Mouse (Mus musculus): ENCODE measurements around the gene Tas2r134. TPM values are rescaled to one million over a fixed set of nuclear protein-coding genes. Genes with fewer than 3 reads are reported as not detected.
A peak's percentile ranks its signal among the peaks of the same experiment; 100 is the strongest.

Tas2r134 gene
- total RNA-seq (2021) = not detected

GRCm38 (mm10) chr2:51627211-51627610, at the start of gene Tas2r134:
Tas2r134 (plus strand) TSS chr2:51627511.
- no peak for DNase-seq
- intact Hi-C loops (cut with DNase I) = no loop called here

DNA sequence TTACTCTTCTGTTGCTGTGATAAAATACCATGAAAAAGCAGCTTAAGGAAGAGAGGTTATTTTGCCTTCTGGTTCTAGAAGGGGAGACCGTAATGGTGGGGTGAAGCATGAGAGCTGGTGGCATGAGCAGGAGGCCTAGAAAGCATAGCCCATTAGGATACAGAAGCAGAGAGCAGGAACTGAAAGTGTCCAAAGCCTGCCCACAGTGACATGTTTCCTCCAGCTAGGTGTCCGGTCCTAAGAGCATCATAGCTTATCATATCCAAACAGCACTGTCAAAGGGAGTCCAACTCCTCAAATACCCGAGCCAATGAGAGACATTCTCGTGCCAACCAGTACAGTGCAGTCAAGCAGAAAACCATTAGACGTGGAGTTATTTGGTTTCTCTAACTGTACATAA, 47.5 kb upstream of the Tas2r134 start:
- DNase-seq = no peak
- intact Hi-C loops (cut with DNase I) = no loop called here

- intact Hi-C loops (cut with DNase I) = no loop called here
- no peak for DNase-seq
These were observed 43.0 kb upstream of the Tas2r134 start for GRCm38 (mm10) chr2:51584050-51585046.

GRCm38 (mm10) chr2:51588336-51588735, 39.0 kb upstream of the Tas2r134 start:
- intact Hi-C loops (cut with DNase I) = no loop called here
- no peak for DNase-seq

GRCm38 (mm10) chr2:51588895-51589294, 38.4 kb upstream of the Tas2r134 start:
- intact Hi-C loops (cut with DNase I) = no loop called here

DNA sequence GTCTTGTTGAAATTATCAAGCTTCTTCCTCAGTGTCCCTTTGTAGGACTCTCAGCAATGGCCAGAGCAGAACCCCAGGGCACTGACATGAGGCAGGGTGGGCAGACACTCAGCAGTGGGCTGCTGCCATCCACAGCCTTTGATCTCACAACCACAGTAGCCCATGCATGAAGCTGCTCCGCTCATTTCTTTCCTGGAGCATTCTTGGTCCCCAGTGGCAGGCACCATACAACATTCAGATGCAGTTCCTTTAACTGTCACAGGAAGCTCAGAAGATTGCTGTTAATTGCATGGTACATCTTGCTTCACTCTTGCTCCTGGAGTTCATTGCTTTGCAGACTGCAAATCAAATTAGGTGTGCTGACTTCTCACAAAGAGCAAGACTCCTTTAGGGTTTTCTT, 37.7 kb upstream of the Tas2r134 start:
- no peak for DNase-seq
- intact Hi-C loops (cut with DNase I) = no loop called here

More at GRCm38 (mm10) chr2:51588895-51589294, 38.4 kb upstream of the Tas2r134 start:
- DNase-seq = no peak

DNA sequence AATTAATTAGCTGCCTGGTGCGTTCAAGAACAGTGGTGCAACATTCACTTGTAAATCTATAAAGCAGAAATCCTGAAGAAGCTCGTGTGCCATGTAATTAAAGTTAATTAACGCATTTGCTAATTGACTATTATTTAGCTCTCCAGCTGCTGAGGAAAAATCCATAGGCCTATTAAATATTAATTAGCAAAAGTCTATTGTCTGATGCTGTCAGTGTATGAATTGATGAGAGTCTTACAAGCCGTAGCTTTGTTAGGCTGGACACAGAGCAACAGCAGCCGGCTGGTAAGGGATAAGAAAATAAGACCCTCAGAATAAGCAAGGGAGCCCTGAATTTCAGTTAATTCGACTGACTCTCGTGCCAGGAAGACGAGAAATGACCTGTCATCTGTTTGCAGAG, 37.0 kb upstream of the Tas2r134 start:
- intact Hi-C loops (cut with DNase I) = no loop called here
- no peak for DNase-seq

GRCm38 (mm10) chr2:51592157-51592556, 35.2 kb upstream of the Tas2r134 start:
- DNase-seq = no peak

DNA sequence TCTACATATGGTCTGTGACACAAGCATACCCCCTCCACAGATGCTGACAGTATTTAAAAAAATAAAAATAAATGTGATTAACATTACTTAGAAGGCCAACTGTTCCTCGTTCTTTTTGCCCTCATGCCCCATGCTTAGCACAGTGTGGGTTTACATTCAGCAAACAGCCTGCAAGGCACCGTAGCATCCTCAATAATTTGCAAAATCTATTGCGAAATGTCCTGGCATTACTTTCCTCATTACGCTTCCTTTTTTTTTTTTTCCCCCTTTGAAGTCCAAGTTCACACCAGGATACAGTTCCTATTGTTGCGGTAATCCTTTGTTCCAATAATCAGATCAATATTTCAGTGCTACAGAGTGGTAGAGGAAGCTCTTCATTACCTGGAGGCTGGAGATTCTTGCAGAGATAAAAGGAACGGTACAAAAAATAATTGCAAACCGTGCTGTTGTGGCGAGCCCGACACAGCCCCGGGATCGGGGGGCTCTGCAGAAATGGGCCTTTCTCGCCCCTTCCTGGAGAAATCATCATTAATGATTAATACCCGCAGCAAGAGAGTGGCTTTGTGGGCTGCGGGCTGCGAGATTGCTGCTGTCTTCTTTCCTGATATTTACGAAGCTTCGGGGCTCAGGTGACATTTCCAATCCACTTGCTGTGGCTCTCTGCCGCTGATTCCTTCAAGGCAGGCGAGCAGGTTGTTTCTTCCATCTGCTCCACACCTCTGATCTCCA, 27.7 kb upstream of the Tas2r134 start:
- intact Hi-C loops (cut with DNase I) = no loop called here
- no peak for DNase-seq

More at GRCm38 (mm10) chr2:51592157-51592556, 35.2 kb upstream of the Tas2r134 start:
- intact Hi-C loops (cut with DNase I) = no loop called here

- intact Hi-C loops (cut with DNase I) = no loop called here
- no peak for DNase-seq
These were observed 27.2 kb upstream of the Tas2r134 start for GRCm38 (mm10) chr2:51600202-51600487.

- intact Hi-C loops (cut with DNase I) = no loop called here
- no peak for DNase-seq
These were observed 26.4 kb upstream of the Tas2r134 start for GRCm38 (mm10) chr2:51600873-51601272.

- intact Hi-C loops (cut with DNase I) = no loop called here
- peak in 1 of 2 experiments; percentile 12 for DNase-seq
These were observed 17.0 kb upstream of the Tas2r134 start for GRCm38 (mm10) chr2:51610305-51610704.

DNA sequence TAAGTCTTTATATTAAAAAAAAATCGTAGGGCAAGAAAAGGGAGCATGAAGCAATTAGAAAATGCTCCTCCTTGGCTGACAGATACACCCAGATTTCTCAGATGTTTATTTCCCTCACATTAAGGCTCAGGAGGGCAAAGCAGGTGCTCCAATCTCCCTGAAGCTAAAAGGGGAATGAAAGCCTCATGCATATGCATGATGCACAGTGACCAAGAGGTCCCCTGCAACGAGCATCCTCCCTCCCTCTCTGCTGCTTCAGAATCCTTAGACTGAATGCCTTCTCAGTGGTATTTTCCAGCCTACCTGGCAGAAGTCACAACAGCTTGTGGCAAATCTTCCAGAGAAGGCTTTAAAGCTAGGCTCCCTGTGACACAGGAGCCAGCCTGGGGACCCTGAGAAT, 16.4 kb upstream of the Tas2r134 start:
- intact Hi-C loops (cut with DNase I) = no loop called here

GRCm38 (mm10) chr2:51613716-51614115, 13.6 kb upstream of the Tas2r134 start:
- no peak for DNase-seq
- intact Hi-C loops (cut with DNase I) = no loop called here

More for the DNA sequence above, 16.4 kb upstream of the Tas2r134 start:
- DNase-seq = no peak

- intact Hi-C loops (cut with DNase I) = no loop called here
- no peak for DNase-seq
These were observed 5.4 kb upstream of the Tas2r134 start for GRCm38 (mm10) chr2:51621931-51622330.

- intact Hi-C loops (cut with DNase I) = no loop called here
These were observed 1.3 kb upstream of the Tas2r134 start for GRCm38 (mm10) chr2:51626007-51626406.

DNA sequence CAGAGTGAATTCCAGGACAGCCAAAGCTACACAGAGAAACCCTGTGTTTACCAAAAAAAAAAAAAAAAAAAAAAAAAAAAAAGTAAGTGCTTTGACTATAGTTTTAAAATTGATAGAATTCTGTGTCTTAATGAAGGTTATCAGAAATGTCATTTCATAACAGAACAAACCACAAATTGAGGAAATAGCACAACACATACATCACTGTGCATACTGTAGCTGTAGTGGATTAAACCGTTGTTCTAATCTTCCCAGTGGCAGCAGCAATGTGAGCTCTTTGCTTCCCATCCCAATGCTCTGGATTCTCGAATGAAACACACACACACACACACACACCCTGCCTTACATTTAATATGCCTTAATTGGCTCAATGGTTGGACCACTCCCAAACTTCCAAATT, 4.1 kb downstream of the Tas2r134 start:
- intact Hi-C loops (cut with DNase I) = no loop called here

More at GRCm38 (mm10) chr2:51626007-51626406, 1.3 kb upstream of the Tas2r134 start:
- DNase-seq = no peak

GRCm38 (mm10) chr2:51637681-51638080, 10.4 kb downstream of the Tas2r134 start:
- no peak for DNase-seq
- intact Hi-C loops (cut with DNase I) = no loop called here

More for the DNA sequence above, 4.1 kb downstream of the Tas2r134 start:
- no peak for DNase-seq

DNA sequence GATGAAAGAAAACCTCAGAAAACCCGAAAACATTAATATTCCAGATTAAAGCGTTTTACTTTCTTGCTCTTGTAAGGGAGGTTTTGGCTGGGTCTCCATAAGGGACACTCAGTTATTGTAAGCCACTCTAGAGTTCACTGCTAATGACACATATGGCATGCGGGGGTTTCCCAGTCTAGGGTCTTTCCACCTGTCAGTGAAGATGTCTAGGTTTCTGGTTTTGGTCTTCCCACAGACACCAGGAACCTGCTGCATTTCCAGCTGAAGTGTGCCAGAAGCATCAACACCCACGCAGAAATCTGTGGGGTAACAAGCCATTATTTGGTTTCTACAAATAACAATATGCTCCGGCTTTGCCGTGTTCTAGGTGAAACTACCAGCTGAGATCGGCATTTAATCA, 14.3 kb downstream of the Tas2r134 start:
- DNase-seq = no peak
- intact Hi-C loops (cut with DNase I) = no loop called here

- intact Hi-C loops (cut with DNase I) = no loop called here
- peak in 1 of 2 experiments; percentile 4 for DNase-seq
These were observed 16.2 kb downstream of the Tas2r134 start for GRCm38 (mm10) chr2:51643244-51644139.

DNA sequence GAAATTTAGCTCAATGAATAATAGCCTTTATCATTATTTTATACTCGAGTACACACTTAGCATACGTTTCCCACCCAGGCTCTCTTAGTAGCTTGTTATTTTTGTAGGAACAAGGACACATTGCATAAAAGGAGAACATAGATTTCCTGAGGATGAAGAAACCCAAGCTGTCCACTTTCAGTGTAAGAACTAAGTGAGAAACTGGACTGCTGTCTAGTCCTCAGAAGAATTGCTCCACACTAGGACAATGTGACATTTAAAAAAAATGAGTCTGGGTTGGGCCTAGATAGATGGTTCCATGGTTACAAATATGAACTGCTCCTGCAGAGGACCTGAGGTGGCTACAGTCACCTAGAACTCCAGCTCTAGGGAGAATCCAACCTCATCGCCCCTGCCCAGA, 20.7 kb downstream of the Tas2r134 start:
- intact Hi-C loops (cut with DNase I) = no loop called here
- DNase-seq = no peak

All from heart, postnatal 10 days (tissue).